Mouse (Mus musculus): ENCODE measurements at regions not wholly inside any gene's neighbourhood (a gene's known extent, or its start where the extent isn't known, plus 50 kb on each side); places are given as distances from the start of the nearest gene placed in this dataset.

- no peak for DNase-seq
Observed at GRCm38 (mm10) chr7:114912109-114912508, 168.6 kb downstream of the Insc start.

- DNase-seq, result peak; percentile 80
Observed at GRCm38 (mm10) chr7:114922155-114922554, 178.7 kb downstream of the Insc start.

DNA sequence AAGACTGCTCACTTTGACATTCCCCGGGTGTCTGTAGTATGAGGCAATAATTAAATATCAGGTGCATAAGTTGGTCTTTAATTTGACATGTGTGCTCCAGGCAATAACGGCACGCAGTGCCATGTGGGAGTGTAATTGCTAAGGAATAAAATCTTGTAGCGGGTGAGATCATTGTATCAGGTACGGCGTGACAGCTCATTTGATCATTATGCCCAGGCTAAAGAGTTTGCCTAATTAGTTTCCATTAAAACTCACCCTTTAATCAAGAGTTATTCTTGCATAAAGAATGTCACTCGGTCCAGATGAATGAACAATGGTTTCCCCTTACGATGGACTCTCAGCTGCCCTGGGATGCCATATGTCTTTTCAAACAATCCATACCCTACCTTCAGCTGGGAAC is 190.4 kb downstream of the Insc start:
- no peak for DNase-seq

- no peak for DNase-seq
Observed at GRCm38 (mm10) chr7:114950759-114951158, 207.3 kb downstream of the Insc start.

- DNase-seq, result no peak
Observed at GRCm38 (mm10) chr7:114963206-114963605, 219.7 kb downstream of the Insc start.

- DNase-seq, result no peak
Observed at GRCm38 (mm10) chr7:114965923-114966322, 222.4 kb downstream of the Insc start.

GRCm38 (mm10) chr7:114986481-114986880 is 243.0 kb downstream of the Insc start:
- DNase-seq, result no peak

DNA sequence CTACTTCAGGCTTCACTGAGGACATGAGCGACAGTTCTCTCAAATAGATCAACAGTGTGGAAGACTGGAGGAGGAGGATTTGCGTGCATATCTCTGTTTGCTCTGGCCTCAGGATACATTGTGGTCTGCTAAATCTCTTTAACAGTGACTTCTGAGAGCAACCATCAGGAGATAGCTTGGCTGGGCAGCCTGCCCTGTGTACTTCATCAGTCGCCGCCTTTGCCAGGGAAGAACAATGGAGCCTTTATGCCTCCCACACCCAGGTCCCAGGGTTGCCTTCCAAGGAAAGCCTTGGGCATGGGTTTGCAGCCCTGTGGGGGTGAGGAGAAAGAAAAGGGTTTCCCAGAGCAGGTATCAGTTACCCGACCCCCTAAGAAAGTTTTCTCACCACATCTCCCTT is 247.8 kb downstream of the Insc start:
- DNase-seq, result peak; percentile 50

- DNase-seq, result peak; percentile 30
Observed at GRCm38 (mm10) chr7:114992440-114992839, 248.9 kb downstream of the Insc start.

- no peak for DNase-seq
Observed at GRCm38 (mm10) chr7:115000796-115001524, 257.5 kb downstream of the Insc start.

DNA sequence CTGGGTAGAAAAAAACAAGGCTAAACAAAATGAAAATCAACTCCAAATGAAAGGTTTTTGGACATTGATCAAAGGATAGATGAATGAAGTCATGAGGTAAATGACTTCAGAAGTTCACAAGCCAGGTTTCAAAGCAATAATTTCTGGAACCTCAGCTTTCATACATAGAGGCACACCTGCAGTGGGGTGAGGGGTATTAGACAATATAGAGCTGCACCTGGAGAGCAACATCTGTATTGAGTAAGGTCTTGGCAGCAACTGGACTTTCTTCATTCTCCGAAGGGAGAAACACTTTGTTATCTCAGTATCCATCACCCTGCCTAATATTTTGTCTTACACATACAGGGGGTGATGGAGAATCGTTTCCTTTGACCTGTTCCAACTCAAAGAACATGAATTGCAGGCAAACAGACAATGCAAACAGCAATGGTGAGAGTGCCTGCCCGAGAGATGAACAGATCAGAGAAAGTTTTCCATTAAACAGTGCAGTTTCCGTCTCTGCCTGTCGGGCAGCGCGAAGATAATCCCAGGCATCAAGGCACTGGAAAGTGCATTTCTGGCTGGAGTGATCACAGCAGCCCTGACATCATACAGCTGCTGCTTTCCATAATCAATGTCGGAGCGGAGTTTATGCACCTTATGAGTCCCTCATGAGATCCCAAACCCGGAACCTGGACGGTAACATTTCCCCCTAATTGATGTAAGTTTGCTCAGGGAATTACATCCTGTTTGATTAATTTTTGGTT is 270.9 kb downstream of the Insc start:
- DNase-seq, result no peak

- DNase-seq, result no peak
Observed at GRCm38 (mm10) chr7:115019369-115019958, 276.0 kb downstream of the Insc start.

DNA sequence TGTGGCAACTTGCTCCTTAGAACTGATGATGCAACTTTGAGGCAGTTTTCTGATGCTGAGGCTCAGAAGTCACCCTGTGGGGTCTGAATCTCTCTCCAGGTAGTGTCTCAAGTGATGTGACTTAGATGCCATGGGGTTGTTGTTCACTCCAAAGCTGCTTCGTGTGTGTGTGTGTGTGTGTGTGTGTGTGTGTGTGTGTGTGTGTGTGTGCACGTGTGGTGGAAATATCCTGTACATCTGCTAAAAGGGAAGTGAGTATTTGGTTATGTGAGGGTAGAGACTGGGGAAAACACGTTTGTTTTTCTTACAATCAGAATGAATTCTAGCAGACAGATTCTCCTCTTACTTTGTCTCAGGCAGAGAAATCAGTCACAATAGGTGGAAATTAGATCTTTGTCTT is 276.5 kb downstream of the Insc start:
- DNase-seq, result no peak

- no peak for DNase-seq
Observed at GRCm38 (mm10) chr7:115025803-115026202, 282.3 kb downstream of the Insc start.

DNA sequence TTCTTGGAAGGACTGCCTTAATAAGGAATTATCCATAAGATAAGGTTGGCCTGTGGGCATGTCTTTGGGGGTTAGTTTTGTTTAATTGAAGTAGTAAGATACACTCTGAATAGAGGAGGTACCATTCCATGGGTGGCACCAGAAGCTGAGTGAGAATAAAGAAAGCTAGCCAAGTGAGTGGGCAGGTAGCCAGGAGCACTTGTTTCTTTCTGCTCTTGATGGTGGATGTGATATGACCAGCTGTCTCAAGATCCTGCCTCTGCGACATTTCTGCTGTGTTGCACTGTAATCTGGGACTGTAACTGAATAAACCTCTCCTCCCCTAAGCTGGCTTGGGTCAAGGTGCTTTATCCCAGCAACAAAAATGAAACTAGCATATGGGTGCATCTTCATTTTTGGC is 284.2 kb downstream of the Insc start:
- no peak for DNase-seq

- no peak for DNase-seq
Observed at GRCm38 (mm10) chr7:115033987-115034386, 290.5 kb downstream of the Insc start.

DNA sequence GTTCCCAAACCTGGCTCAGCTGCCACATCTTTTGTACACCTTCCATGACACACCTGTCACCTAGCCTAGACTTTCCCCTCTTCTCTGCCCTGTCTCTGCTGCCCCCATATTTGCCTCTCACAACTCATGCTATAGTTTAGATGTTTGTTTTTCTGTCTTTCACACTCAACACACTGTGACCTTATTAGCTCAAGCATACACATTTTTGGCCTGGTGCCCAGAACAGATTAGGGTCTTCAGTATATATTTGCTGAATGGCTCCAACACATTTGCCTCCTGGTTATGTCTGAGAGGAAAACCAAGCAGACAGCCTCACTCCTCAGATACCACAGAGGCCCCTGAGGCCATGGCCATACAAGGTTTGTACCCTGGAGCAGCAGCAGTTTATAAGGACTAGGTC is 312.0 kb downstream of the Insc start:
- DNase-seq, result no peak

DNA sequence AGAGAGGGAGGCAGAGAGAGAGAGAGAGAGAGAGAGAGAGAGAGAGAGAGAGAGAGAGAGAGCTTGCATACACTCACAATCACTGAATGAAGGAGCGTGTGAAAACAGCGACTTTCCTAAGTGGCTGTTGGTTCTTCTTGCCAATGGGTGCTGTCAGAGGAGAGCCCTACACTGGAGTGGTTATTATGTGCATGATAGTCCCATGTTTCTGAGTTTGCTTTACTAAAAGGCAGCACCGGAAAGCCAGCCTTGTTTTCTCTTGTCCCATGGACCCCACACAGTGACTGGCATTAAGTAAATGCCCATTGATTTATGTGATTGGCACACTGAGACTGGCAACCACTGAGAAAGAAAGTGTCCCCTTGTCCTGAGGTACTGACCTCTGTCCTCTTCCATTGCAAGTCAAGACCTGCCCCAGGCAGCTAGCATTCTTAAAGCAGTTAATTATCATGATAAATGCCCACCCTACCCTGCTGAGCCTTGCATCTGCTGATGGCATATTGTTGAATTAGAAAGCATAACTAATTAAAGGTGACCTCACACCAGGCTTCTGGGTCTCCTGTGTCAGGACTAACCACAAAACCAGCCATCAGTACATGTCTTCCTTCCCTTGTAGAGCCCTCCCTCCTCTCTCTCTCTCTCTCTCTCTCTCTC is 313.6 kb downstream of the Insc start:
- no peak for DNase-seq

DNA sequence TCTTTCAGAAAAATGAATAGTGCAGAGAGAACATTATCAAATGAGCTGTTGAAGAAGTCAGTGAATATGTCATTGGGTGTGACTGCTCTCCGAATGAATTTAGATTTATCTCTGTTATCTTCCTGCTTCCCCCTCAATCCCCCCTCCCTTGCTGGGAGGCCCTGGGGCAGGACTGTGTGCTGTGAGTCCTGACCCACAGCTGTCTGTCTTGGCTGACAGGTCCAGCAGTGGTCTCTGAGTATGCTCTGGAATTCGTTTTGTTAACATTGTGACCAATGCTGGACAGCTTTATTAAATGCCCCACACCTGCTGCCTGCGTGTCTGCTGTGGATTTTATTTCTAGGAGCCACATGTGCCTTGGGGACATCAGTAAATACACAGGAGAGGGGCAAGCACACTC is 314.2 kb downstream of the Insc start:
- no peak for DNase-seq

DNA sequence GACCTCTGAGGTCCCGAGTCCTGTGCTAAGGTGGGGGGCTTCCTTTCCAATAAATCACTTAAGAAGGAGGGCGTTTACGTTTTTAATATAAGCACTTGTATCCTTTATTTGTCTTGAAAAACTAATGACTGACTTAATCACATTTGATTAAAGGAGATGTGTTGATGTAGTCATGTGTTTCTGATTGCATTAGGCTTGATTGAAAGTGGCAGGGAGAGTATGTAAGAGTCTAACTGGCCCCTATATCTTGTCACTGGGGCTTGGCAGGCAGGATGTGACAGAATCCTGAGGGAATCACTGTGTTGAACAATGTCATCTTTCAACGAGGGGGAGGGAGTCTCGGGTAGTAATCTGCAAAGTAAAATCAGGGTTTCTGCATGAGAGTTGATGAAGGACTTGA is 316.7 kb downstream of the Insc start:
- no peak for DNase-seq

DNA sequence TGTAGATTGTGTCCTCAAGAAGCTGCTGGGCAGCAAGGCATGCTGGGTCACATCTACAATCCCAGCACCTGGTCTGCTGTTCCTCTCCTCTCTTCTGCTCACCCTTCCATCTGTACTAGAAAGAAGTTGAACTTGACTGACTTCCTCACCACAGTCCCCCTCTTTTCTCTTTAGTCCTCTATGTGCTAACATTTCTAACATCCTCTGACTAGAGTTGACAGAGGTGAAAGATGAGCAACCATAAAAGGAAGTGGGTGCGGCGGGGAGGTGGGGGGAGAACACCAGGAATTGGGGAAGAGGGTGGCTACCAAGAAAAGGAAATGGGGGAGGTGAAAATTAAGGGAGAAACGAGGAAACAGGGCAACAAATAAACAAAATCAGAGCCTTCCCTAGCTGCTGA is 319.3 kb downstream of the Insc start:
- DNase-seq, result no peak

DNA sequence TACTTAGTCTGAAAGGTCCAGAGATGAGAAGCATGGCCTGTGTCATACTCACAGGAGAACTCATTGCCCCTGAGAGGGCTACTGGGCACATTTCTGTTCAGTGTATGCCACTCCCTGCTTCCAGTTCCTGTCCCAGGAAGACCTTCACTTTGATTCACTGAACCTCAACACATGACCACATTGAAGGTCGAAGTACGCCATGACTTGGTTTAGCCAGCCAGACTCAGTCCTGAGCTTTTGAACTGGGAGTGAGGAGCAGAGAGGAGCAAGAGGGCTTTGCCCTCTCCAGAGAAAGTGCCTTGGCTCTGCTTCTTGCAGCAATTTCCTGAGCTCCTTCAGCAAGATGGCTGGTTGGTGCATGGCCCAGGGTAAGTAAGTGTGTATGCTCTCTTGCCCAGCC is 324.1 kb downstream of the Insc start:
- no peak for DNase-seq

GRCm38 (mm10) chr7:115073406-115073805 is 329.9 kb downstream of the Insc start:
- DNase-seq, result no peak
